Mouse (Mus musculus) thymus, postnatal 25 days (tissue): ENCODE data around the gene Akap1.

Experiments
- DNase-seq: peaks from one replicate; pipeline ENCODE4 v3.0.0; 2022

The Akap1 gene

GRCm38 (mm10) chr11:88840724-88841350, 23.5 kb downstream of the Akap1 start:
- DNase-seq, result no peak

- no peak for DNase-seq
Observed at GRCm38 (mm10) chr11:88840292-88840691, 24.1 kb downstream of the Akap1 start.

- no peak for DNase-seq
Observed at GRCm38 (mm10) chr11:88839379-88839778, 25.0 kb downstream of the Akap1 start.

GRCm38 (mm10) chr11:88838630-88839029, 25.8 kb downstream of the Akap1 start:
- no peak for DNase-seq

DNA sequence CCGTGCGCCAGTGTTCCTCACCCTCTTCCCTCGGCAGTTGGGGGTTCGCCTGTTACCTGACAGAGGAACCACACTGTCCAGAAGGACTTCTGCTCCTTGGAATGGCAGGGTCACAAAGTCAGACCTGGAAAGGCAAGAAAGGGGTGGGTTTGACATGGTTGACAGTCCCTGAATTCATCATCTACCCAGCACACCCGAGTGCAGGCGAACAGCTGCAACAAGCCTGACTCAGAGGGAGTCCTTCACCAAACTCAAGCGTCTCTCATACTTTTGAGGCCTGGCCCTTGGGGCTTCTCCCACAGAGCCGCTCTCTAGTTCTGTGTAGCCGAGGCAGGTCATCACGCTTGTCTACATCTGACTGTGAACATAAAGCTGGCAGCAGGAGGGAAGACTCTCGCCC, 29.8 kb downstream of the Akap1 start:
- DNase-seq, result no peak

DNA sequence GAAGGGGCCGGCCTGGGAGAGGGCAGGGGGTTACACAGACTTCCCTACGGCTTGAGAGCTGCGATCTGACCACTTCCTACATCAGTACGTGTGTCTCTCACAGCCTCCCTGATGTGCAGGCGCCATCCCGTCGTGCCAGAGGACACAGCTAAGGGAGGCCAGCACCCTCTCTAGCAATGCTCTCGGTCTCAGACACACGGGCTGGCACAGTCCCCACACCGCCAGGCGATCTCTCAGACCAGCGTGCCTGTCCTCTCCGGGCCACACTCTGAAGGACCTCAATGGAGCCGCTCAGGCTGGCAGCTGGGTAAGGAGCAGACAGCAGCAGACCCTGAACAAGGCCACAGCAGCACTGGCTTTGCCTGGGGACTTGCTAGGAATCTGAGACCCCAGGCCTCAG, 30.3 kb downstream of the Akap1 start:
- DNase-seq, result no peak

GRCm38 (mm10) chr11:88833099-88833498, 31.3 kb downstream of the Akap1 start:
- DNase-seq, result no peak

- peak; percentile 45 for DNase-seq
Observed at GRCm38 (mm10) chr11:88830257-88830804, 34.1 kb downstream of the Akap1 start.

GRCm38 (mm10) chr11:88828528-88828927, 35.9 kb downstream of the Akap1 start:
- no peak for DNase-seq

GRCm38 (mm10) chr11:88825909-88826308, 38.5 kb downstream of the Akap1 start:
- DNase-seq, result no peak

DNA sequence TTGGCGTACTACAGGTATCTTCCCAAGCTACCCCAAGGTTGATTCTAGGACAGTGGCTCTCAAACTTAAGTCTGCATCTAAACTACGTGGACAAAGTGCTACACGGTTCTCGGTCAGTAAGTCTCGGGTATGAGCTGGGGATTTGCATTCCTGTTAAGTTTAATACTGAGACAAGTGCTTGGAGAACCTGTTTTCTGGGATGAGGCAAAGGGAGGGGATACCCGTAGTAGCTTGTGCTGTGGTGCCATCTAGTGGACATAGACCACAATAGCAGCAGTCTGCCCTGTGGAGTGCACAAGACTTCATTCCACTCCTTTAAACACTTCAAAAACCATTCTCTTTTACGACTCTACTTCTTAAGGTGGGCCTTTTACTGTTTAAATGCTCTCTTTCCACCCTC, 41.4 kb downstream of the Akap1 start:
- peak; percentile 58 for DNase-seq

GRCm38 (mm10) chr11:88822526-88822925, 41.9 kb downstream of the Akap1 start:
- DNase-seq, result no peak

DNA sequence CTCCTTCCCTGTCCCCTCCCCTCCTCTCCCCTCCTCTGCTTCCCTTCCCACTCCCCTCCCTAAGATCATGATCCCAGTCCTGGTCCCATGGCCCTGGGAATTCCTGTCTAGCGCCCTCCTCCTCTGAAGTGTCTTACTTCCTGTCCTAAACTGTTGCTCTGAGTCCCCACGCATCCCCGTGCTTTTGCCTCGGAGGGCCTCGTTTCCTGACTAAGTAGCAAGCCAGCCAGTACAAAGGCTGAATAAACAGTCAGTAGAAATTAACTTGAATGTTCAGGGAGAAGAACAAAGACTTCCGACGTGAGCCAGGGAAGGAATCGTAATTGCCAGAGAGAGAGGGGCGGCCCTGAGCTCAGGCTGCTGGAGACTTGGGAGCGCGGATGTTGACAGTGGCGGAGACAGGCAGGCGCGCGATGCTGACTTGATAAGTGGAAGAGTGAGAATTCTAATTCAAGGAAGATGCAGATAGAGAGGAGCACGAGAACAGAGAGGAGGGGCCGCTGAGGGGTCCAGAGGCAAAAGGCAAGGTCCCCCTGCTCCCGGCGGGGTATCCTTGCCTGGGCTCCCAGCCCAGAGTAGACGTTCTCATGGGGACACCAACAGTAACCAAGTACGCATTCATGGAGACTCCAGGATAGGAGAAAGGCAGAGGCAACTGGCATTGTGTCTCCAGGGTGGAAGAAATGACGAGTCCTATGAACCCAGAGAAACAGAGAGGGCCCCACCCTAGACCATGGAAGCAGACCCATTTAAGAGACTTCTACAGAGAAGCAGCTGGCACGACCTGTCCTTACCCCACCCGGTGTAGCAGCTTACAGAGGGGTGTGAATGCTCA, 43.4 kb downstream of the Akap1 start:
- DNase-seq, result peak; percentile 6

DNA sequence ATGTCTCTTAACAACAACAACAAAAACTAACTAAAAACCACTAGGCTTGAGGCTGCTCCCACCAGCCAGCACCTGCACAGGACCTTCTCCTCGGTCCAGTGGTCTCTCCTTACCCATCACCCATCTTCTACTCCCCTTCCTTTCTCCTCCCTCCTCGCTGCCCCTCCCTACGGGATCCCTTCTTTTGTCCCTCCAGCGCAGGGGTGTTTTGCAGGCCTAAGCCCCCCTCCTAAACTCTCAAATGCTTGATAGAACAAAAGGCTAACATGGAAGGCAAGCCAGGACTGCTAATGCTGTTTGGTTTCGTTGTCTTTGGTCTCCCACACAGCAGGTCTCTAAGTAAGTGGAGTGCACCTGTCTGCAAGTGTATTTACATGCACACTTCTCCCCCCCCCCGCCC, 44.1 kb downstream of the Akap1 start:
- no peak for DNase-seq

- no peak for DNase-seq
Observed at GRCm38 (mm10) chr11:88817061-88817460, 47.3 kb downstream of the Akap1 start.

DNA sequence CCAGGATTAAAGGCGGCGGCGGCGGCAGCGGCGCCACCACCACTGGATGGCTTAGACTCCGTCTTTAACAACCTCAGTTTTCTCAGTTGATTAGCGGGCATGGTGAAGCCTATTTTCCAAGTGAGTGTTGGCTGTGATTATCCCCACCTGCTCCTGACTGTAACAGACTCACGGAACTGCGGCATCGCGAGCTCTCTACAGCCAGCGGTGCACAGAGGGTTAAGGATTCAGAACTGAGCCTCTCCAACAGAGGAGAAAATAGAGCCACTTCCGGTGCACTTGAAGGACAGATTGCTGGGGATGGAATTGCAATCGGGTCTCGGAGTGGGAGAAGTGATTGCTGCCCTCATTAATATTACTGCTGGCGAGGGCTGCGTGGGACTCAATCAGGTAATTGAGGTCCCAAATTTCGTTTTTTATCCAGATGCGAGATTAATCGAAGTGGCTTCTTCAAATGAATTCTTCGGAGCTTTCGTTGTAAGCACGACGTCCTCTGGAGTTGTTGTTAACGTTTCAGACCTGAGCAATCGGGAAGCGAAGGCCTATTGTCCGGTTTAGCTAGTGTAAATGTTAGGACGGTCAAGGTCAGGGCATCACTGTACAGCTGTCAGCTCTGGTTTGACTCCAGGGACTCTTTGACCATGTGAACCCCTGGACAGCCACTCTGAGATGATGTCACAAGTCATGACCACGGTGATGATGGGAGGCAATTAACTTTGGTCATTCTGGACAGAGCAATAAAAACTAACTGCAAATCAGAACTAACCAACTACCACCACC, 61.0 kb downstream of the Akap1 start:
- no peak for DNase-seq

DNA sequence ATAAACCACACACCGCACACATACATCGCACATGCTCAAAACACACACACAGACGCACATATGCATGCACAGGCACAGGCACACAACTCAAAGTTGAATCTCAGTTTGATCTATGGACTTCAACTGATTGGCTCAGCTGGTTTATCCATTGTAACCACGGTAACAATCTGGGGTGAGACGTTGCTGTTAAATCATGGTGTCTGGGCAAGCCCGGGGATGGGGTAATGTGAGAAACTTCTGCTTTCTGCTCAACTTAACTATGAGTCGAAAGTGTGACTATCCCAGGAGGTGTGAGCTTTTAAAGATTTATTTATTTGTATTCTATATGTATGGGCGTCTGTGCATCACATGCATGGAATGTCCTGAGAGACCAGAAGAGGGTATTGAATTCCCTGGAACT, 68.2 kb downstream of the Akap1 start:
- no peak for DNase-seq

DNA sequence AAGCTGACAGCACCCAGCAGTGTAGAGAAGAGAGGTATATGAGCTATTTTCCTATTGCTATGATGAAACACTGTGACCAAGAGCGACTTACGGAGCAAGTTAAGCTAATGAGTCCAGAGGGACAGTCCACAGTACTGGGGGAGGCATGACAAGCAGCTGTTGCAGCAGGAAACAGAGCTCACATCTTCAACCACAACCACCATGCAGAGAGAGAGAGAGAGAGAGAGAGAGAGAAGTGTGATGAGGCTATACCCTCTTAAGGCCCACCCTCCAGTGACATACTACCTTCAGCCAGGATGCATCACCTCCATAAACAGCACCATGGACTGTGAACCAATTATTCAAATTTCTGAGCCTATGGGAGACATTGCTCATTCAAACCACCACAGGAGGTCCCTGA, 74.5 kb downstream of the Akap1 start:
- no peak for DNase-seq

GRCm38 (mm10) chr11:88786816-88787215, 77.6 kb downstream of the Akap1 start:
- no peak for DNase-seq

DNA sequence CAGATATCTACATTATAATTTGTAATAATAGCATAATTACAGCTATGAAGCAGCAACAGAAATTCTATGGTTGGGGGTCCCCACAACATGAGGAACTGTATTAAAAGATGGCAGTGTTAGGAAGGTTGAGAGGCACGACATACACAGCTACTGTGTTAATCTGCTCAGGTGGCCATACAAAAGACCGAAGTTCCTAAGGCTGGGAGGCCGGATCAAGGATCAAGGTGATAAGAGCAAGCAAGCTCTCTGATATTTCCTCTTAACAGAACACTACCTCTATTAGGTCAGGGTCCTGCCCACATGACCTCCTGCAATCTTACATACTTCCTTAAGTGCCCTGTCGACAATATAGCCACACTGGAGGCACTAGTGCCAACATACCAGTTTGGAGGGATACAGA, 80.9 kb downstream of the Akap1 start:
- DNase-seq, result no peak

- DNase-seq, result no peak
Observed at GRCm38 (mm10) chr11:88782531-88782930, 81.9 kb downstream of the Akap1 start.
